Comparison of ENCODE assay signal across 6 mouse cellular contexts in the genomic region with DNA sequence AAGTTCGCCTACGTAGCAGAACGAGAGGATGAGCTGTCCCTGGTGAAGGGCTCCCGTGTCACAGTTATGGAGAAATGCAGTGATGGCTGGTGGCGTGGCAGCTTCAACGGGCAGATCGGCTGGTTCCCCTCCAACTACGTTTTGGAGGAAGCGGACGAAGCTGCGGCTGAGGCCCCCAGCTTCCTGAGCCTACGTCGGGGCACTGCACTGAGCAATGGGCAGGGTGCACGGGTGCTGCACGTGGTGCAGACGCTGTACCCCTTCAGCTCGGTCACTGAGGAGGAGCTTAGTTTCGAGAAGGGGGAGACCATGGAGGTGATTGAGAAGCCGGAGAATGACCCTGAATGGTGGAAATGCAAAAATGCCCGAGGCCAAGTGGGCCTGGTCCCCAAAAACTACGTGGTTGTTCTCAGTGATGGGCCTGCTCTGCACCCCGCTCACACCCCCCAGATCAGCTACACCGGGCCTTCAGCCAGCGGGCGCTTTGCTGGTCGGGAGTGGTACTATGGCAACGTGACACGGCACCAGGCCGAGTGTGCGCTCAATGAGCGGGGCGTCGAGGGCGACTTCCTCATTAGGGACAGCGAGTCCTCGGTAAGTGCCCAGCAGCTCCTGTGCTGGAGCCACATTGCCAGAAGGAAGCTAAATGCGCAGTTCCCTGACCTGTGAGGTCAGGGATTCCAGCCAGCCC.
DNase-seq lines count a peak whose midpoint lies in the region; ATAC-seq and TF ChIP-seq lines count a peak whose summit lies in the region.
"Not testable (repeated sequence)": the region's sequence is repeated elsewhere in the genome, so short reads cannot be mapped to it uniquely, and the experiment has no call there.

No protein-coding gene starts in this region.

- peaks cover 32% of the 10 kb centered on the region for H3K36me3 ChIP-seq in hindbrain, embryonic 10.5 days
- not testable (repeated sequence) for H3K36me3 ChIP-seq in lung, embryonic 16.5 days (ENCODE audit: control insufficient read depth, insufficient read depth, low read length)

- not testable (repeated sequence) for DNase-seq in hindbrain, embryonic 10.5 days (ENCODE audit: low spot score); layer of hippocampus, adult 2 months (ENCODE audit: low spot score in 2 of 2)
- peak; percentile 15 for DNase-seq in retina, embryonic 14.5 days (ENCODE audit: low spot score)

- H3K27me3 ChIP-seq in hindbrain, embryonic 10.5 days (ENCODE audit: insufficient read depth, poor library complexity, severe bottlenecking); lung, embryonic 16.5 days (ENCODE audit: control insufficient read depth, insufficient read depth, low read depth, low read length): not testable (repeated sequence)

- H3K9ac ChIP-seq in lung, embryonic 16.5 days (ENCODE audit: low read length) = not testable (repeated sequence)

- not testable (repeated sequence) for H3K4me2 ChIP-seq in lung, embryonic 16.5 days (ENCODE audit: low read depth, low read length)

- 94% methylated on average over 37 of the region's 37 CpGs for WGBS in hindbrain, embryonic 10.5 days
- 88% methylated on average over 37 of the region's 37 CpGs for WGBS in lung, embryonic 16.5 days

- peaks cover 28% of the 10 kb centered on the region for H3K4me1 ChIP-seq in hindbrain, embryonic 10.5 days (replicated peaks)
- peaks cover 20% of the 10 kb centered on the region for H3K4me1 ChIP-seq in lung, embryonic 16.5 days (replicated peaks; ENCODE audit: control insufficient read depth, insufficient read depth, low read length)

- not testable (repeated sequence) for H3K9me3 ChIP-seq in hindbrain, embryonic 10.5 days; lung, embryonic 16.5 days (ENCODE audit: control insufficient read depth, low read length)

- TF ChIP-seq CTCF in layer of hippocampus, adult 2 months (conservative IDR thresholded peaks at IDR 0.05) = not testable (repeated sequence)

- H3K27ac ChIP-seq in hindbrain, embryonic 10.5 days = peak overlapping the region; percentile 67; the same call in 1 of the 2 replicates
- peak overlapping the region; percentile 47; the same call in 1 of the 2 replicates for H3K27ac ChIP-seq in layer of hippocampus, adult 2 months
- peak overlapping the region; percentile 54; the same call in 1 of the 2 replicates for H3K27ac ChIP-seq in lung, embryonic 16.5 days (ENCODE audit: low read length)

- not testable (repeated sequence) for H3K4me3 ChIP-seq in hindbrain, embryonic 10.5 days; layer of hippocampus, adult 2 months; lung, embryonic 16.5 days (ENCODE audit: low read length)

- ATAC-seq in frontal cortex, adult (ENCODE audit: low TSS enrichment) = 0 out of 2 replicates have a peak, but pooled peaks have one; percentile 9
- ATAC-seq in lung, embryonic 16.5 days (ENCODE audit: low read depth) = peak; percentile 54
- ATAC-seq in megakaryocyte-erythroid progenitor cell, adult 5-6 weeks (replicated peaks; ENCODE audit: low FRiP score, low TSS enrichment, poor library complexity, severe bottlenecking) = 0 out of 2 replicates have a peak, but pooled peaks have one; percentile 27
